Mouse (Mus musculus) B cell, adult 2 months (primary cell): Measurements from ENCODE around the gene Edf1.
A peak's percentile ranks its signal among the peaks of the same experiment; 100 is the strongest.

ENCODE experiments used
- DNase-seq, 2 experiments: peaks; one replicate each; pipeline ENCODE4 v3.0.0; 2022

Gene Edf1

GRCm38 (mm10) chr2:25583120-25583481, 25.5 kb downstream of the Edf1 start:
- DNase-seq, result no peak

- no peak for DNase-seq
Observed at GRCm38 (mm10) chr2:25583571-25583970, 25.9 kb downstream of the Edf1 start.

DNA sequence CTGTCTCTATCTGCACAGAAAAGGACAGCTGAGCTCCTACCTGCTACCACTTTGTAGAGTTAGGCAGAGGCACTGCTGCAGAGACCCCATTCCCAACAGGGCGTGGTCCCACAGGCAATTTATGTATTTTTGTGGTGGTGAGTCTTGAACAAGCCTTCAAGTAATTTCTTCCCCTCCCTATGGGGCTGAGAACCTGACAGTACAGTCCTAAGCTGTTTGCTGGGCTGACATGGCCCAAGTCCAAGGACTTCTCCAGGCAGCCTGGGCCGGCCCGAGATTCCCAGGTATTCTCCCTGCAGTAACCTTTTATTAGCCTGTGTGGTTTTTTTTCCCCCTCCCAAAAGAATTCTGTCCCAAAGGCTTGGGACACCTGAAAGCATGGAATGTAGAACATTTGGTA, 26.5 kb downstream of the Edf1 start:
- DNase-seq, result no peak

DNA sequence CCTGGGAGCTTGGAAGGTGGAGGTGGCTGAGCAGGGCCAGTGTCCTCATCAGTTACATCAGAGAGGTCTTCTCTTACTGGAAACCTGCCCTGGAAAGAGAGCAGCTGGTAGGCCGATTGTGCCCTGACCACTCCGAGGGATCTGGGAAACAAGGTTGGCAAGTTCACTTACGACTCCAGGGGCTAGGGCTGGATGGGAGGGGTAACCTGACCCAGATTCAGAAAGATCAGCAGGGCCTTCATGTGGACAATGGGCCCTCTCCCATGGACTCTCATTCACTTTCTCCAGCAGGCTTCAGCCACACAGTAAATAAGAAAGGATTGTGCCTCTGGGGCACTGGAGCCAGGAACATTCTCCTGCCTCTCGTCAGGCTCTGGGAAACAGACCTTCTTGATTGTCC, 27.2 kb downstream of the Edf1 start:
- no peak for DNase-seq

DNA sequence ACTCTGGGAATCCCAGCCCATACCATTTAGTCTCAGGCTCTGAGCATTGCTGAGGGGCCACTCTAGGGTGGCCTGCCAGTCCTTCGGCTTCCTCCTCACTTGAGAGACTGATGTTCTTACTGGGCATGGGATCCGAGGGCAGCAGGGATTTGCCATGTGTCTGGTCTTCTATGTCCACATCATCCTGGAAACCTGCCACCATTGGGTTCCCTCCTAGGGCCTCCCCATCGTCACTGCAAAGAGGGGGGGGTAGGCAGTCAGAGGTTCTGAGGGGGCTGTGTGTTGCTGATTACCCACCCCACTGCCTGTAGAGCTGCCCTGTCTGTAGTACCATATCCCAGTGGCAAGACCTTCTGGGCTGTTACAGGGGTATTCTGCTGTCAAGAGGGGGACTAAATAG, 28.0 kb downstream of the Edf1 start:
- DNase-seq, result no peak

DNA sequence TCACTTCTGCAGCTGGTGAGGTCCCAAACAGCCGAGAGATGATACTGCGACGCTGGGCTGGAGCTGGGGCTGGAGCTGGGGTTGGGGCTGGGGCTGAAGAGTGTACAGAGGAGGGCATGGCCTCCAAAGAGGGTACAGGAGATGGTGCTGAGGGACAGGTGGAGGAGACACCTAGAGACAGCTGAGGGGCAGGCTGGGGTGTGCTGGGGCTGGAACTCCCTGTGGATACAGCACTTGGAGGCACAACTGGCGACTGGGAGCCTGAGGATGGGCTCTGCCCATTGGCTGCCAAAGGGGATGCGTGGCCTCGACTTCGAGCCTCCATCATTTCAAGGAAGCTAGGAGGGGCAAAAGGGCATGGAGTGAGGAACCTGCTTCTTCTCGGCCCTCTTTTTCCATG, 29.6 kb downstream of the Edf1 start:
- DNase-seq, result no peak

GRCm38 (mm10) chr2:25588227-25588907, 30.7 kb downstream of the Edf1 start:
- DNase-seq, result no peak

GRCm38 (mm10) chr2:25591863-25592262, 34.2 kb downstream of the Edf1 start:
- peak; percentile 31 to 40 for DNase-seq

DNA sequence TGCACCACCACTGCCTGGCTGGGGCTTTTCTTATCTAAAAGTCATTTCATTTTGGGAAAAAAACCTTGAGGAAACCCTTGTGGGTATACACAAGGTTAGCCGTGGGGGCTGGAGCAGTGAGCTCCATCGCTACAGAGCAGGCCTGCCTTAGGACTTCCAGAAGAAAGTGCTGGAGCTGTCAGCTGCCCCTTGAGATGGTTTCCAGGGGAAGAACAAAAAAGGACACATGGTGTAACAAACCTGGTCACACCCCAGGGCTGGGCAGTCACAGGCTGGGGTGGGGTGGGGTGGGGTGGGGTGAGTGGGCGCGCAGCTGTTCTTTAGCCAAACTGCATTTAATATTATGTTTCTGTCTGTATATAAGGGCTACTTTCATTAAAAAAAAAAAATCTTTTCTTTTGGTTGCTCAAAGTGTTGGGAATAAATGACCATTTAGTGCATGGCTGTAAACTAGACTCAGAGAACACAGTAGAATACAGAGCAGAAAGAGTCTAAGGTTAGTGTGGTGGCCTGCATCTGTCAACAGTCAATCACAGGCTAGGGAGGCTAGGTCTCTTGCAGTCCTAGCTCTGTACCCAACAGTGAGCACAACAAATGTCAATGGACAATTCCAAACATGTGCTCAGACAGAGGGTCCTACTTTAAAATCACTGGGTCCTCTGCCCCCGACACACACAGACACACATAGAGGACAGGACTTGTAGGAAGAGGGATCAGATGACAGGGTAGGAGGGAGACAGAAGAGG, 39.3 kb downstream of the Edf1 start:
- DNase-seq, result no peak

GRCm38 (mm10) chr2:25598749-25599148, 41.1 kb downstream of the Edf1 start:
- DNase-seq, result no peak

DNA sequence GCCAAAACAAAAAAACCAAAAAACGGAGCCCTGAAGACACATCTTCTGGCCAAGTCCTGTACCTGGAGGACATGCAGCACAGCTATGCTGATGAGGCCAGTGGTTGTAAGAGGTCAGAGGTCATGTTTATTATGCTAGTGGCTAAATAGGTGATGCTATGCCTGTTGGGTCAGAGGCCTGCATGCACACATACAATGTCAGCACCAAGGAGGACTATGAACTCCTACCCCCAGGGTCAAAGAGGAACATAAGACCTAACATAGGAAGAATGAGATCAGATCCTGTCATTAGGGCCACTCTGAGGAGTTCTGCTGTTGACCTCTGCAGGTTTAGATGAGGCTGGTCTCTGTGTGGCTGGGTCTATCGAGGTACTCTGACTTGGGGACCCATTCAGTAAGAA, 42.4 kb downstream of the Edf1 start:
- no peak for DNase-seq

- DNase-seq, result no peak
Observed at GRCm38 (mm10) chr2:25602526-25602925, 44.9 kb downstream of the Edf1 start.

DNA sequence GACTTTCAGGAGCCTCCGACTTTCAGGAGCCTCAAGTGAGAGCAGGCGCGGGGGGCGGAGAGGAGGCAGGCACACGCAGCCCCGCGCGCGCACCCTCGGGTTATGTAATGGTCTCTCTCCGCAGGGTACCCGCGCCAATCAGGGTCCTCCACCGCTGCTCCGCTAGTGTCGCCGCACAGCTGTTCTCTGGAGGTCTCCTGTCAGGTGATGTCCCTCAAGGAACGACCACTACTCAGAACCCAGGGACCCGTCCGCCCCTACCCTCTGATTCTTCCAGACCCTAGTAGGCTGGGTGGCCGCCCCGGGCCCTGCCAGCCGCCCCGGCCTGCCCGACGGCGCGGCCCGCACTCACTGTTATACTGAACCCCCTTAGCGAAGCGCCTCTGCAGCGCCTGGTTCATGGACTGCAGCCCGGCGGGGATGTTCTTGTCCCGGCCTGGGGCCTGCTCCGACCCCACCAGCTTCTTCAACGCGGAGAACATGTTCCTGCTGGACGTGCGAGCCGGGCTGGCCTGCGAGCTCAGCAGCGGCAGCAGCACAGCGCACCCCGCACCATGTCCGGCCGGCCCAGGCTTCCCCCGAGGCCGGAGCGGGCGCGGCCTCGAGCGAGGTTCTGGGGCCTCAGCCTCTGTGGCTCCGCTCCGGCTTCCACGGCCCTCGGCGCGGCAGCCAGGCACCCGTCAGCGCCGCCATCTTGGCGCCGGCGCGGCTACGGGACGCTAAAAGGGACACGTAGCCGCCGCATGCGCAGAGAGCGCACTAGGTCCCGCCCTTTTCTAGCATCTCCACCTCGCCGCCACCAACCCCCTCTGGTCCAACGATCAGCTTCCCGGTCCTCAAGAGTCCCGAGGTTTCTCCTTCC, 50.3 kb downstream of the Edf1 start, which contains the start of gene Rabl6:
TSS of gene Rabl6 (minus strand) at position 761 of the 862 bp plus-strand sequence.
- DNase-seq, result peak; percentile 86 to 89

- no peak for DNase-seq
Observed at GRCm38 (mm10) chr2:25608671-25609070, 51.0 kb downstream of the Edf1 start.
